ENCODE assay signal across 9 mouse cellular contexts in the genomic region with DNA sequence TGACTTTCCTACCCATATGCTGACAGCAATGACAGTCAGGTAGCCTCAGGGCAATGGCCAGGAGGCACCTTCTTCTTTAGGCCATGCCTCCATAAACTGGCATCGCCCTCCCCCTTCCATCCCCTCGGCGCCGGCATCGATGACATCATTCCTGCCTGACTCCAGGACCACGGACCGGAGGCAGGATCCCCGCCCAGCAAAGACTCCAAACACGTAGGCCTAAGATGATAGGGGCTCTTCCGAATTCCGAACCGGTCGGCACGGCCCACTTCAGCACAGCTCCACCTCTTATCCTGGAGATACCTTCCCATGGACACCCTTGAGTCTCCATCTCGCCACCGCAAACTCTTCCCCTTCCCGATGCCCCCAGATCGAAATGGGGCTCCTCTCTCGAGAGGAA. TPM values are rescaled to one million over a fixed set of nuclear protein-coding genes. Genes with fewer than 3 reads are reported as not detected.
A peak's percentile ranks its signal among the peaks of the same experiment; 100 is the strongest.
DNase-seq lines count a peak whose midpoint lies in the region; ATAC-seq lines count a peak whose summit lies in the region.
"Had no signal": no experiment of that assay in that cellular context is flagged by ENCODE, and none has a peak within 500 bp of the region (broad histone marks: within the 10 kb centered on the region; RNA-seq: fewer than 3 reads in every experiment).

No protein-coding gene starts in this region.

- peaks cover 25% of the 10 kb centered on the region for H3K4me1 ChIP-seq in kidney, embryonic 15.5 days
- peaks cover 20% of the 10 kb centered on the region for H3K4me1 ChIP-seq in liver, embryonic 13.5 days (replicated peaks)
- peaks cover 56% of the 10 kb centered on the region for H3K4me1 ChIP-seq in neural tube, embryonic 13.5 days (replicated peaks)

- no peaks in the 10 kb centered on the region for H3K36me3 ChIP-seq in kidney, embryonic 15.5 days
- H3K36me3 ChIP-seq in liver, embryonic 13.5 days = no peaks in the 10 kb centered on the region
- no peaks in the 10 kb centered on the region for H3K36me3 ChIP-seq in neural tube, embryonic 13.5 days

- H3K9me3 ChIP-seq in kidney, embryonic 15.5 days (replicated peaks) = no peaks in the 10 kb centered on the region
- H3K9me3 ChIP-seq in liver, embryonic 13.5 days (replicated peaks) = no peaks in the 10 kb centered on the region
- no peaks in the 10 kb centered on the region for H3K9me3 ChIP-seq in neural tube, embryonic 13.5 days

- H3K4me2 ChIP-seq in kidney, embryonic 15.5 days = peak overlapping the region; percentile 92
- H3K4me2 ChIP-seq in liver, embryonic 13.5 days = peak overlapping the region; percentile 96
- peak overlapping the region; percentile 75 for H3K4me2 ChIP-seq in neural tube, embryonic 13.5 days

- H3K9ac ChIP-seq in kidney, embryonic 15.5 days = peak overlapping the region; percentile 67
- peak overlapping the region; percentile 72 for H3K9ac ChIP-seq in liver, embryonic 13.5 days
- H3K9ac ChIP-seq in neural tube, embryonic 13.5 days = peak overlapping the region; percentile 95

- WGBS in kidney, embryonic 15.5 days = 7% methylated on average over 19 of the region's 19 CpGs
- whole genome bisulfite sequencing in liver, embryonic 13.5 days (ENCODE audit: insufficient replicate concordance) = 23% methylated on average over 19 of the region's 19 CpGs
- WGBS in neural tube, embryonic 13.5 days = 3% methylated on average over 19 of the region's 19 CpGs

- H3K4me3 ChIP-seq in kidney, embryonic 15.5 days (replicated peaks) = peak overlapping the region; percentile 78
- peak overlapping the region; percentile 69 for H3K4me3 ChIP-seq in liver, embryonic 13.5 days (replicated peaks)
- H3K4me3 ChIP-seq in neural tube, embryonic 13.5 days = peak overlapping the region; percentile 87

- intact Hi-C loops in gastrocnemius, postnatal 14 days (cut with DNase I; ENCODE audit: low total_unique reads) = no loop called here

- peak; percentile 24 for DNase-seq in gastrocnemius, postnatal 14 days
- no peak for DNase-seq in gastrocnemius, adult 8-10 months (ENCODE audit: low spot score in 2 of 2)
- DNase-seq in cerebellum, adult 18-20 months = peak; percentile 75 to 79
- DNase-seq in heart, adult 18-20 months = peak; percentile 47 to 73
- no peak for DNase-seq in liver, embryonic 13.5 days
- DNase-seq in natural killer cell, adult 2 months (ENCODE audit: low spot score in 2 of 2) = no peak

- 0 out of 2 replicates have a peak overlapping the region, but pooled peaks have one; percentile 8 for H3K27ac ChIP-seq in kidney, embryonic 15.5 days
- H3K27ac ChIP-seq in liver, embryonic 13.5 days = no peak overlapping the region
- H3K27ac ChIP-seq in neural tube, embryonic 13.5 days (replicated peaks) = peak overlapping the region; percentile 97

- ATAC-seq in kidney, embryonic 15.5 days (replicated peaks; ENCODE audit: low FRiP score) = no peak
- ATAC-seq in liver, embryonic 13.5 days (ENCODE audit: low read depth) = no peak
- 0 out of 2 replicates have a peak, but pooled peaks have one; percentile 5 for ATAC-seq in neural tube, embryonic 13.5 days (ENCODE audit: low read depth)

- H3K27me3 ChIP-seq in kidney, embryonic 15.5 days = peaks cover 11% of the 10 kb centered on the region
- H3K27me3 ChIP-seq in liver, embryonic 13.5 days = peaks cover 48% of the 10 kb centered on the region
- no peaks in the 10 kb centered on the region for H3K27me3 ChIP-seq in neural tube, embryonic 13.5 days

RNA-seq across cellular contexts. Expression of gene Fam219a, which starts 1.1 kb away (rescaled TPM):
- 10 to 100 TPM; 16.2 to 17.1 TPM for total RNA-seq in gastrocnemius, postnatal 14 days (2021)
- total RNA-seq in gastrocnemius, adult 8-10 months (2022) = 10 to 100 TPM; 19.1 to 29.8 (median 24.0) TPM
- 10 to 100 TPM; 11.3 to 12.8 TPM for total RNA-seq in heart, adult 18-20 months (2021)
- 1.9 and 2.8 TPM in 2 replicates for polyA plus RNA-seq in kidney, embryonic 15.5 days (2015; fragmentation: Nextera tagmentation; extraction: Ambion mirVana)
- 0.30 and 0.71 TPM in 2 replicates for polyA plus RNA-seq in liver, embryonic 13.5 days (2015; fragmentation: Nextera tagmentation; extraction: Ambion mirVana)
- polyA plus RNA-seq in neural tube, embryonic 13.5 days (2015; fragmentation: Nextera tagmentation; extraction: Ambion mirVana) = 14.7 and 18.8 TPM in 2 replicates

RNA-seq across cellular contexts. Expression of gene Dnaic1, which starts 1.3 kb away (rescaled TPM):
- total RNA-seq in gastrocnemius, postnatal 14 days (2021) = under 1 TPM; 0.47 to 0.58 TPM
- 1 to 10 TPM in 1 of 4 experiments, under 1 TPM in 2, not detected in 1; 0.88 to 1.1 (median 0.94) TPM for total RNA-seq in gastrocnemius, adult 8-10 months (2022)
- 1 to 10 TPM; 2.7 to 3.8 TPM for total RNA-seq in heart, adult 18-20 months (2021)
- 1.6 and 1.7 TPM in 2 replicates for polyA plus RNA-seq in kidney, embryonic 15.5 days (2015; fragmentation: Nextera tagmentation; extraction: Ambion mirVana)
- polyA plus RNA-seq in liver, embryonic 13.5 days (2015; fragmentation: Nextera tagmentation; extraction: Ambion mirVana) = 1.4 TPM in 2 replicates
- polyA plus RNA-seq in neural tube, embryonic 13.5 days (2015; fragmentation: Nextera tagmentation; extraction: Ambion mirVana) = 0.87 and 1.0 TPM in 2 replicates
- total RNA-seq: MEL had no signal

RNA-seq across cellular contexts. Expression of gene 1110017D15Rik, which starts 51.1 kb away (rescaled TPM):
- total RNA-seq in gastrocnemius, postnatal 14 days (2021) = under 1 TPM in 1 of 2 experiments, not detected in 1; 0.37 TPM
- total RNA-seq in gastrocnemius, adult 8-10 months (2022) = not detected
- under 1 TPM in 1 of 2 experiments, not detected in 1; 0.87 TPM for total RNA-seq in heart, adult 18-20 months (2021)
- polyA plus RNA-seq in kidney, embryonic 15.5 days (2015; fragmentation: Nextera tagmentation; extraction: Ambion mirVana) = 0.55 TPM in 1 of 2 replicates, not detected in the other
- polyA plus RNA-seq in liver, embryonic 13.5 days (2015; fragmentation: Nextera tagmentation; extraction: Ambion mirVana) = 0.19 TPM in 1 of 2 replicates, not detected in the other
- 6.8 and 8.7 TPM in 2 replicates for polyA plus RNA-seq in neural tube, embryonic 13.5 days (2015; fragmentation: Nextera tagmentation; extraction: Ambion mirVana)
- total RNA-seq: MEL had no signal

Comparison
In these comparisons a context has a peak if more than half of its experiments do, and no peak if none do; other contexts are left out.
1. DNase-seq: peak in gastrocnemius, postnatal 14 days (single experiment), cerebellum, adult 18-20 months (2 of 2) and heart, adult 18-20 months (2 of 2); none in gastrocnemius, adult 8-10 months (0 of 2), liver, embryonic 13.5 days (single experiment) and natural killer cell, adult 2 months (0 of 2).
2. Peak in every context shown above with its lines, with median percentiles within 50 percentile points of each other: H3K4me2 ChIP-seq, H3K4me3 ChIP-seq and H3K9ac ChIP-seq.